Mouse (Mus musculus) Patski (cell line): ENCODE measurements around the gene Lmbr1l. TPM values are rescaled to one million over a fixed set of nuclear protein-coding genes. Genes with fewer than 3 reads are reported as not detected.
"Not testable (repeated sequence)": the region's sequence is repeated elsewhere in the genome, so short reads cannot be mapped to it uniquely, and the experiment has no call there.

ENCODE experiments used
- ATAC-seq: fragments of 100-300 bp; one replicate; pipeline ENCODE4 v1.8.0; 2021
- CTCF ChIA-PET: fragments of 350-600 bp; sonication (Branson Sonifier 250); formaldehyde crosslinking; loops from one replicate; lab custom pipeline; 2022; ENCODE audit warnings: inconsistent platforms; lab: Charles Lee
- POLR2A ChIA-PET: fragments of 350-600 bp; sonication (Branson Sonifier 250); formaldehyde crosslinking; loops from one replicate; lab custom pipeline; 2022; ENCODE audit warnings: antibody characterized with exemption, inconsistent platforms; lab: Charles Lee
- DNase-seq: peaks from one replicate; pipeline ENCODE4 v3.0.0-alpha.2; 2011; ENCODE audit warnings: low read depth, low spot score
- H3K27me3 ChIP-seq: fragments of 371-371 bp; one replicate; pipeline ENCODE4 v1.5.1; 2021
- CTCF ChIP-seq: fragments of 100-300 bp; IDR thresholded peaks from one replicate; pipeline ENCODE4 v1.5.1; 2021
- in situ Hi-C: fragments of 300-500 bp; cut with MboI; formaldehyde crosslinking; loops from 3 replicates; pipeline ENCODE4 v1.11.1; 2018; ENCODE audit warnings: low pct_unique_long_range_greater_than_20kb, mixed read lengths
- polyA plus RNA-seq: library from polyadenylated mRNA; unstranded; gene quantifications from one replicate; pipeline ENCODE4 v1.2.3, GENCODE M21; 2021

Lmbr1l gene
- polyA plus RNA-seq, 1 experiment from 2014 or later: 26.9 TPM

DNA sequence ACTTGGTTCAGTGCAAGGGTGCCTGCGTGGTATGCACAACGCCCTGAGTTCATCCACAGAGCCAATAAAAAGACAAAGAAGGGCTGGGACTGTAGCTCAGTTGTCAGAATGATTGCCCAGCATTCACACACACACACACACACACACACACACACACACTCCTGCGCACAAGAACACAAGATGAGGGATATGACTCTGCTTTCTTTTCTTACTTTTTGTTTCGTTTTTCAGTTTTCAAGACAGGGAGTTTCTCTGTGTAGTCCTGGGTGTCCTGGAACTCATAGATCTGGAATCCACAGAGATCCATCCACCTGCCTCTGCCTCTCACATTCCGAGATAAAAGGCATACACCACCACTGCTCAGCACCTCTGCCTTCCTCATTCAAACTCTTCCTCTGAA lies 9.5 kb upstream of the Lmbr1l start:
- POLR2A ChIA-PET: interaction anchor here (0.6 kb wide), 1 partner anchor 67 kb away, joined by 3 read pairs; no protein-coding TSS in a partner anchor
- CTCF ChIA-PET: interaction anchor here (0.8 to 4.4 kb wide), 7 partner anchors 12 to 66 kb away, joined by 3 to 31 read pairs (median 9); no protein-coding TSS in a partner anchor

DNA sequence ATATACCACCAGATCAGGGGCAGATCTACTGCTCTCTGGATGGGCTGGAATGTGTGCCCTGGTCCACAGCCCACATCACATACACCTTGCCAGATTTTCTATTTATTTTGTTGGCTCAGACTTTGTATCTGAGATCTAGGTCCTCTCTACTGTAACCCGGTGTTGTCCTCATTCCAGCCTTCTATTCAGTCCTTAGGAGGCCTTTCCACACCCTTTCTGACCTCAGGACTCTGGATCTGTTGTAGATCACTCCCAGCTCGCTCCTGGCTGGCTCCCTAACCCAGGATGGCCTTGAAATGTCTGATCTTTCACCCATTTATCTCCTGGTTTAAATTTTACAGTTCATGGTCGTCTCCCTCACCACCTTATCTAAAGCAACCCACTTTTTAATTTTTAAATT lies 6.7 kb upstream of the Lmbr1l start:
- ATAC-seq (no peak), DNase-seq (no peak)
- ChIA-PET CTCF (interaction anchor here (1.1 to 1.3 kb wide), 2 partner anchors 8 to 33 kb away, joined by 3 read pairs; no protein-coding TSS in a partner anchor), POLR2A (no interaction called here)
- in situ Hi-C loops: no loop called here
- no peak for TF ChIP-seq CTCF
- no peaks in the 10 kb centered on the region for H3K27me3 ChIP-seq

More for the DNA sequence above, 9.5 kb upstream of the Lmbr1l start:
- TF ChIP-seq CTCF: no peak
- in situ Hi-C loops: no loop called here
- H3K27me3 ChIP-seq: no peaks in the 10 kb centered on the region
- ATAC-seq (no peak), DNase-seq (no peak)

DNA sequence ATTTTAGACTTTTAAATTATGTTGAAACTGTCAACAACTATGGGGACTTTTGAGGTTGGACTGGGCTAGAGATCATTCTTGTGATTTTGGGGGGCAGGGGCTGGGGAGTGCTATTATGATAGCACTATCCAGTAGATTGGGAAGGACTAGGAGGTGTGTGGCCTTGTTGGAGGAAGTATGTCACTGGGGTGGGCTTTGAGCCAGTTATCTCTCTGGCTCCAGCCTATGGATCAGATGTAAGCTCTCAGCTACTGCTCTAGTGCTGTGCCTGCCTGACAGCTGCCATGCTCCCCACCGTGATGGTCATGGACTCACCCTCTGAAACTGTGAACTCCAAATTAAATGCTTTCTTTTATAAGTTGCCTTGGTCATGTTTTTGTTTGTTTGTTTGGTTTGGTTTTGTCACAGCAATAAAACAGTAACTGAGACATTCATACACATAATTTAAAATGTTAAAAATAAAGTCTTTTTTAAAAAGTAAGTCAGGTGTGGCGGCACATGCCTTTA lies 5.1 kb upstream of the Lmbr1l start:
- ATAC-seq: no peak
- POLR2A ChIA-PET: interaction anchor here (2.0 kb wide), 1 partner anchor 10 kb away, joined by 5 read pairs; no protein-coding TSS in a partner anchor
- CTCF ChIA-PET: interaction anchor here (1.1 kb wide), 1 partner anchor 70 kb away, joined by 3 read pairs; no protein-coding TSS in a partner anchor
- no peak for DNase-seq
- in situ Hi-C loops: no loop called here
- H3K27me3 ChIP-seq: no peaks in the 10 kb centered on the region
- TF ChIP-seq CTCF: no peak

DNA sequence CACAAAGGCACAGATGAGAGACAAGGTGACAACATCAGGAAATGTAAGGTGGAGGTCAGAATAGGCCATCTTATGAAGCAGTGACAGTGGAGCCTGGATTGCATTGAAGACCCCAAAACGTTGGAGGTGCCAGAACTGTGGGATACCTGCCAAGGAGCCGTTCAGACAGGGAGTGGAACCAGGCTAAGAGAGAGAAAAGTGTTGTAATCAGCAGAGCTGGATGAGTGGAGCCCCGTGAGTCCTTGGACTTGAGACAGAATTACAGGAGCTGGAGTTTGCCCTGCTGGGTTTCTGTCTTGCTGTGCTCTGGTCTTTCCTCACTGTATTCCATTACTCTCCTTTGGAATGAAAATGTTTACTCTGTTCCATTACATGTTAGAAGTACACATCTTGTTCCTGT lies 4.5 kb upstream of the Lmbr1l start:
- DNase-seq: no peak
- POLR2A ChIA-PET: interaction anchor here (2.0 kb wide), 1 partner anchor 11 kb away, joined by 5 read pairs; no protein-coding TSS in a partner anchor
- in situ Hi-C loops: no loop called here

DNA sequence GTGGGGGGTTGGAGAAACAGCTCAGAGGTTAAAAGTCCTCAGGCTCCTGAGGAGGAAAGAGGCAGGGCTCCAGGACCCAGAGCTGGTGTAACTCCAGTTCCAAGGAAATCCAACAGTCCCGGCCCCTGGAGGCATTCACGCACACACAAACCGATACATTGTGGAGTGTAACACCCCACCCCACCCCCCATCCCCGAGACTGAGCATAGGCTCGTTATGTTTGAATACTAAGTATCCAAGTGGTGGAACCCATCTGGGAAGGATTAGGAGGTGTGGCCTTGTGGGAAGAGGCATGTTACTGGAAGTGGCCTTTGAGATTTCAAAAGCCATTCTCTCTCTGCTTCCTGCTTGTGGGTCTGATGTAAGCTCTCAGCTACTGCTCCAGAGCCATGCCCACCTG lies 3.5 kb upstream of the Lmbr1l start:
- ChIA-PET CTCF (interaction anchor here (1.9 kb wide), 1 partner anchor 72 kb away, joined by 4 read pairs; no protein-coding TSS in a partner anchor), POLR2A (interaction anchor here (2.0 kb wide), 1 partner anchor 12 kb away, joined by 5 read pairs; no protein-coding TSS in a partner anchor)
- in situ Hi-C loops: no loop called here

More for the DNA sequence above, 4.5 kb upstream of the Lmbr1l start:
- TF ChIP-seq CTCF: no peak
- ATAC-seq: no peak
- H3K27me3 ChIP-seq: no peaks in the 10 kb centered on the region
- CTCF ChIA-PET: interaction anchor here (1.1 kb wide), 1 partner anchor 70 kb away, joined by 3 read pairs; no protein-coding TSS in a partner anchor

DNA sequence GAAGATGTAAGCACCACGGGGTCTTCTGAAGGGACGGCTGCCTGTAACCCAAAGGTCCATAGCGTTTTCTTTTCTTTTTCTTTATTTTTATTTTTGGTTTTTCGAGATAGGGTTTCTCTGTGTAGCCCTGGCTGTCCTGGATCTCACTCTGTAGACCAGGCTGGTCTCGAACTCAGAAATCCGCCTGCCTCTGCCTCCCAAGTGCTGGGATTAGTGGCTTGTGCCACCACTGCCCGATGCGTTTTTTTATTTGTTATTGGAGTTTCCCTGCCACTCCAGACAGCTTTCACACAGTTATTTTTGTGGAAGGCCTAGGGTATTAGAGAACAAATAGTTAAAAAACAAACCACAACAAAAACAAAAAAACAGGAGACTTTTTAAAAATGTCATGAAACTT lies 466 bp upstream of the Lmbr1l start:
- DNase-seq, ATAC-seq, in situ Hi-C loops, CTCF ChIA-PET, H3K27me3 ChIP-seq: not testable (repeated sequence)
- POLR2A ChIA-PET: interaction anchor here (1.0 to 2.1 kb wide), 2 partner anchors 16 to 36 kb away, joined by 3 to 7 read pairs; partner anchors contain the start of gene Tuba1b

More for the DNA sequence above, 3.5 kb upstream of the Lmbr1l start:
- DNase-seq (no peak), ATAC-seq (no peak)
- no peaks in the 10 kb centered on the region for H3K27me3 ChIP-seq
- no peak for TF ChIP-seq CTCF

DNA sequence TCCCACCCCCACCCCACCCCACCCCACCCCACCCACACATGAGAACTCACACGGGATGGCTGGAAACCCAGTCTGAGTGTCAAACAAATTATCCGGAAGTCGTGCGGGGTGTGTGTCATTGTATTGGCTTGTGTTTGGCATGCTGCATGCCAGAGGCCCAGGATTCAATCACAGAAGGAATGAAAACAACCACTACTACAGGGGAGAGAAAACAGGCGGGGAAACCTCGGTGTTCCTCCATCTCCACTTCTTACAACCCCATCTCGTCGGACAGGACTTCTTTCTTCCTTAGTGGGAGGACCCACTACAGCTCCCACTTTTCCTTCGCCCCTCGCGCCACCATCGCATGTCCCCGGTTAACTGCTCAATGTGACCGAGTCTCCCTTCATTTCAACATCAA lies 940 bp downstream of the Lmbr1l start:
- DNase-seq: no peak
- no peak for ATAC-seq
- in situ Hi-C loops: no loop called here
- H3K27me3 ChIP-seq: no peaks in the 10 kb centered on the region
- ChIA-PET POLR2A (interaction anchor here (0.6 to 2.1 kb wide), 3 partner anchors 17 to 45 kb away, joined by 3 to 7 read pairs (median 6); partner anchors contain the start of genes Kmt2d and Tuba1b), CTCF (no interaction called here)
- no peak for TF ChIP-seq CTCF

DNA sequence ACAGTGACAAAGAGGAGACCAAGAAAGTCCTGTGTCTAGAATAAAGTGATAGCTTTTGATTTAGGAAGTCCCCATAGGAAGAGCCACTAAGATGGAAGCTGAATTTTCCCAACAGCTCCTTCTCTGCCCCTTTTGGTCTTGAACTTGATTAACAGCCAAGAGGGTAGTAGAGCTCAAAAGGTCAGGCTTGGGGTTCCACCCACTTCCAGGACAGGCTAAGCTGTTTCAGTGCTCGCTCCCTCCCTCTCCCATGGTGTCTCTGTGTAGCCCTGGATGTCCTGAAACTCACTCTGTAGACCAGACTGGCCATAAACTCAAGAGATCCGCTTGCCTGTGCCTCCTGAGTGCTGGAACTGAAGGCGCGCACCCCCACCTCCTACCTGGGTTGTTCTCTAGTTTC lies 2.0 kb downstream of the Lmbr1l start:
- ATAC-seq: no peak
- CTCF ChIA-PET: interaction anchor here (0.8 to 2.4 kb wide), 8 partner anchors 9 to 133 kb away, joined by 3 to 11 read pairs (median 4); no protein-coding TSS in a partner anchor
- H3K27me3 ChIP-seq: no peaks in the 10 kb centered on the region
- in situ Hi-C loops: no loop called here
- no peak for TF ChIP-seq CTCF
- DNase-seq: no peak
- POLR2A ChIA-PET: interaction anchor here (1.1 to 1.5 kb wide), 2 partner anchors 15 to 44 kb away, joined by 3 to 4 read pairs; no protein-coding TSS in a partner anchor

DNA sequence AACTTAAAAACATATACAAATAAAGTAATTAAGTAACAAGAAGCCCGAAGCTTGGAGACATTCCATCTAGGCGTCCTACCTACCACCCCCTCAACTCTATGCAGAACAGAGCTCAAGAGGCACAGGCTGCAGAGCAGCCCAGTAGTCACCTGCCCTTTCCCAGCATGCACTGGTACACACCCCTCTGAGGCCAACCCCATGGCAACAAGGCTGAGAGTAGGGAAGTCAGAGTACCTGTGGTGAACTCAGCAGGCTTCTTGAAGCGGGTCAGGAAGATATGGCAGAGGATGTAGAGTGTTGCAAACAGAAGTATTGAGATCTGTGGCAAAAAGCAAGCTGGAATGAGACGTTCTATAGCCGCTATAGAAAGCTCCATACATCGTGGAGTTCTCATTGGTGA lies 3.1 kb downstream of the Lmbr1l start:
- in situ Hi-C loops: no loop called here
- no peak for TF ChIP-seq CTCF
- no peak for ATAC-seq
- POLR2A ChIA-PET: interaction anchor here (0.7 to 1.5 kb wide), 2 partner anchors 14 to 31 kb away, joined by 3 to 4 read pairs; no protein-coding TSS in a partner anchor
- DNase-seq: no peak
- CTCF ChIA-PET: interaction anchor here (1.0 to 2.4 kb wide), 5 partner anchors 10 to 36 kb away, joined by 3 to 11 read pairs (median 6); no protein-coding TSS in a partner anchor
- no peaks in the 10 kb centered on the region for H3K27me3 ChIP-seq

DNA sequence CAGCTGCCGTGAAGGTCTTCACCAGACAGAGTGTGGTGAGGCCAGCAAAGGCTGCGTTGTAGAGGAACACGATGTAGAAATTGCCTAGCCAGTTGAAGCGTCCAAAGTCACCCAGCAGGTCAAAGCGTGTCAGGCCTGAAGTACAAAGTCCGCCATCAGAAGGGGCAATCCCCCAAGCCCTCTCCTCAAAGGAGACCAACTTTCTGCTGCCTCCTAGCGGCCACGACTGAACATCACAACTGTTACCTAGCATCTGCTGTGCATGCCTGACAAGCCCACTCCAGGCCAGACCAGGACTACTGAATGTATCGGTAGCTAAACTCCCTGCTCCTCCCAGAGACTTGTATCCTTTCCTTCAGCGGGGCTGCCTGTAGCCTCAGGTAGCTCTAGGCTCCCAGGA lies 13.3 kb downstream of the Lmbr1l start:
- POLR2A ChIA-PET: interaction anchor here (0.8 kb wide), 1 partner anchor 48 kb away, joined by 3 read pairs; no protein-coding TSS in a partner anchor
- no peaks in the 10 kb centered on the region for H3K27me3 ChIP-seq
- DNase-seq (no peak), ATAC-seq (no peak)
- in situ Hi-C loops: no loop called here
- CTCF ChIA-PET: interaction anchor here (1.0 to 2.3 kb wide), 3 partner anchors 10 to 24 kb away, joined by 4 to 11 read pairs (median 11); no protein-coding TSS in a partner anchor
- no peak for TF ChIP-seq CTCF
